Mouse (Mus musculus) liver, embryonic 14.5 days (tissue): ENCODE results near the gene Rora. TPM values are rescaled to one million over a fixed set of nuclear protein-coding genes. Genes with fewer than 3 reads are reported as not detected.
A peak's percentile ranks its signal among the peaks of the same experiment; 100 is the strongest.

ENCODE experiments used
- ATAC-seq: fragments of 200-750 bp; cut with Nextera tagmentation; 2 replicates; pipeline ENCODE4 v1.8.0; 2017; ENCODE audit warnings: moderate number of reproducible peaks, mild to moderate bottlenecking, moderate library complexity; ENCODE audit not compliant: insufficient read depth
- DNase-seq, 3 experiments: peaks; one replicate each; pipeline ENCODE4 v3.0.0-alpha.2; 2012 to 2013; ENCODE audit warnings: low read depth in 3 of 3, low spot score in 3 of 3
- H3K27ac ChIP-seq: fragments of 300-500 bp; sonication (generic); 2 replicates; pipeline ENCODE4 v1.5.1; 2014; ENCODE audit warnings: moderate library complexity, mild to moderate bottlenecking, control low read depth, inconsistent platforms
- H3K27me3 ChIP-seq: fragments of 300-500 bp; sonication (generic); 2 replicates; pipeline ENCODE4 v1.6.1; 2014; ENCODE audit warnings: mild to moderate bottlenecking, low read length, moderate library complexity; ENCODE audit not compliant: control insufficient read depth, insufficient read depth
- H3K36me3 ChIP-seq: fragments of 300-500 bp; sonication (generic); replicated peaks from 2 replicates; pipeline ENCODE4 v1.6.1; 2014; ENCODE audit warnings: low read depth; ENCODE audit not compliant: control insufficient read depth, insufficient read depth
- H3K4me1 ChIP-seq, 2 experiments: fragments of 200-500 bp in 1 of 2; fragments of 300-500 bp in 1 of 2; sonication (generic) in 1 of 2; replicated peaks; 2 replicates each; pipeline ENCODE4 v1.6.1; 2012 to 2014; ENCODE audit warnings: antibody characterized with exemption in 1 of 2, inconsistent platforms in 1 of 2, low read length in 1 of 2; ENCODE audit not compliant: control insufficient read depth in 2 of 2, insufficient read depth in 2 of 2
- H3K4me2 ChIP-seq: fragments of 300-500 bp; sonication (generic); 2 replicates; pipeline ENCODE4 v1.6.1; 2014; ENCODE audit warnings: low read depth, mild to moderate bottlenecking, control low read depth, moderate library complexity
- H3K4me3 ChIP-seq, 2 experiments: fragments of 200-500 bp in 1 of 2; fragments of 300-500 bp in 1 of 2; sonication (generic) in 1 of 2; 2 replicates each; pipeline ENCODE4 v1.5.1; 2012 to 2014; ENCODE audit warnings: low read depth in 2 of 2, low read length in 2 of 2, mild to moderate bottlenecking in 2 of 2, control low read depth in 1 of 2, inconsistent platforms in 1 of 2, moderate library complexity in 1 of 2; ENCODE audit not compliant: insufficient read depth in 1 of 2
- H3K9ac ChIP-seq: fragments of 300-500 bp; sonication (generic); replicated peaks from 2 replicates; pipeline ENCODE4 v1.6.1; 2014; ENCODE audit warnings: mild to moderate bottlenecking, control low read depth, moderate library complexity
- H3K9me3 ChIP-seq: fragments of 300-500 bp; sonication (generic); 2 replicates; pipeline ENCODE4 v1.6.1; 2016; ENCODE audit warnings: low read length, mixed read lengths; ENCODE audit not compliant: control insufficient read depth
- CTCF ChIP-seq: IDR thresholded peaks from 2 replicates; pipeline ENCODE4 v1.5.1; 2016; ENCODE audit warnings: antibody characterized with exemption, low read depth, control low read depth
- EP300 ChIP-seq: IDR thresholded peaks from 2 replicates; pipeline ENCODE4 v1.6.1; 2016; ENCODE audit warnings: antibody characterized with exemption, low read depth
- WGBS: fragments of 180-500 bp; shearing (Covaris S2); extraction: QIAGEN DNeasy Blood & Tissue Kit; methylation state at CpG from one replicate; pipeline ENCODE4 v1.1.7; 2014; ENCODE audit not compliant: insufficient replicate concordance; 5-methylcytosine and 5-hydroxymethylcytosine counted together
- polyA plus RNA-seq, 2 experiments: library from polyadenylated mRNA; depleted of rRNA in 1 of 2; stranded (reverse) in 1 of 2; unstranded in 1 of 2; fragments of >200 nt; fragmentation: Nextera tagmentation in 1 of 2; extraction: Ambion mirVana in 1 of 2; gene quantifications; 2 replicates each; pipeline versions ENCODE4 v1.2.1 to v1.2.3; 2012 to 2014

Rora gene
- polyA plus RNA-seq, 2 experiments: 0.85 to 2.9 TPM

DNA sequence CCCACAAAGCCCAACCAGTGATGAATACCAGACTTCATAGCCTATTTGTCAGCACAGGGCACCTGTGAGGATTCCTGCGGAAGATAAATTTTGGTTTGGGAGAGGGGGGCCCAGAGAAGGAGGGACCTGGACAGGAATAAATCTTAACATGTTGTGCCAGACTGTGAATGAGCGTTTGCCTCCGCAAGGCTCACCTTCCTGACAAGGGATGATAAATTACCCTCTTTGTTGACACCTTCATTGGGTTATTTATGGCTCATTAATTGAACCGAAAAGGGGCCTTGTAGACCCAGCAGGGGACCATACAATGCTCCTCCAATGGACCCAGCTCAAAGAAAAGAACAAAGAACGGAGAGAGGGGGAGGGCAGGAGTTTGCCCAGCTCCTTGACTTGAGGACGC, 294.1 kb downstream of the Rora start:
- Histone ChIP-seq H3K9ac (no peak overlapping the region), H3K4me2 (no peak overlapping the region), H3K36me3 (no peaks in the 10 kb centered on the region), H3K4me3 (no peak overlapping the region), H3K27ac (no peak overlapping the region), H3K27me3 (no peaks in the 10 kb centered on the region), H3K4me1 (no peaks in the 10 kb centered on the region), H3K9me3 (no peaks in the 10 kb centered on the region)
- WGBS: 57% methylated on average over 6 of the region's 6 CpGs
- TF ChIP-seq CTCF (no peak), EP300 (no peak)
- DNase-seq (no peak), ATAC-seq (no peak)

DNA sequence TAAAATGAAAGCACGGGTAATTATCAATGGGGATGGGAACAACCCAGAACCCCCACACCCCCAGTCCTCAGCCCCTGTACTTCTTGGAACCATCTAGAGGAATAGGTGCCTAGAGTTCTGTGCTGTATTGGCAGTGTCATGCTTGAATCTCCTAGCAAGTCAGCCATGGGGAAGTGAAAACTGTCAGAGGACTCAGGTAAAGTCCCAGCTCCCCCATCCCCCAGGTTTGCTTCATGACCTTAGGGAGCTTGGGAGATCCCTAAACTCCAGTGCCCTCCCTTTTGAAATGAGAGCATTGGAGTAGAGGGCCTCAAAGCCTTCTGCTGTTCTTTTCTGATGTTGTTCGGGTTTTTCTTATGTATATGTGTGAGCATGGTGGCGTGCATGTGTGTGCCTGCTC, 294.6 kb downstream of the Rora start:
- no peak overlapping the region for H3K27ac ChIP-seq
- no peaks in the 10 kb centered on the region for H3K4me1 ChIP-seq
- H3K4me3 ChIP-seq: no peak overlapping the region
- no peak overlapping the region for H3K9ac ChIP-seq
- no peaks in the 10 kb centered on the region for H3K9me3 ChIP-seq
- DNase-seq (no peak), ATAC-seq (no peak)
- 61% methylated on average over 3 of the region's 3 CpGs for WGBS
- H3K27me3 ChIP-seq: no peaks in the 10 kb centered on the region
- TF ChIP-seq CTCF (no peak), EP300 (no peak)
- H3K36me3 ChIP-seq: no peaks in the 10 kb centered on the region
- no peak overlapping the region for H3K4me2 ChIP-seq

DNA sequence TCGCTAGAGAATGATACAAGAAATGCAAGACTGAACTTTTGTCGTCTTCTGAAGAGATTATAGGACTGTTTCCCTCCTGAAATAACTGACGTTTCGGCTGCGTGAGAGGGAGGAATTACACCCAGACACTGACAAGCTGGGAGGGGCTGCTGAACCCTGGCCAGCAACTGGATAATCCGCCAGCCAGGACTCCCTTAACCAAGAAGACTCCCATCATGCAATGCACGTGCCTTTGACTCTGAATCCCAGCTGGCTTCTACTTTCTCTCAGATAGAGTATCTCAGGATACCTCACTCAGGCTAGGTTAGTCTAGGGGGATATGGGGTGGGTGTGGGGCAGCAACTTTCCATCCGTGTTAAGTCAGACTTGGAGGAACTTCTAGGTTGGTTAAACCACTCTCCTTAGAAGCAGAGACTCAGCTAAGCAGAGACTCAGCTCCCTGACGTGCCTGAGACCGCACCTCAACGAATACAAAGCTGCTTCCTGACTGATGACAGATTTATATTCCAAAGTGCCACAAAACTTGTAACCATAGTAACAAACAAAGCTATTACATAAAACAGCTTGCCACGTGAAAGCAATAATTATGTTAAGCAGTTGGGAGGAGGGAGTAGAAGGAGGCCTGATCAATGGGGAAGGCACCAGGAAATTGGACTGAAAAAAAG, 302.8 kb downstream of the Rora start:
- no peaks in the 10 kb centered on the region for H3K9me3 ChIP-seq
- H3K4me2 ChIP-seq: no peak overlapping the region
- no peak overlapping the region for H3K9ac ChIP-seq
- no peak for TF ChIP-seq CTCF
- TF ChIP-seq EP300: no peak
- DNase-seq (no peak), ATAC-seq (no peak)
- no peaks in the 10 kb centered on the region for H3K36me3 ChIP-seq
- H3K4me3 ChIP-seq: no peak overlapping the region
- no peak overlapping the region for H3K27ac ChIP-seq
- 25% methylated on average over 12 of the region's 12 CpGs for WGBS
- H3K4me1 ChIP-seq: peaks cover 0 to 6% of the 10 kb centered on the region in 2 experiments; a peak in 1 of 4 replicates
- no peaks in the 10 kb centered on the region for H3K27me3 ChIP-seq

DNA sequence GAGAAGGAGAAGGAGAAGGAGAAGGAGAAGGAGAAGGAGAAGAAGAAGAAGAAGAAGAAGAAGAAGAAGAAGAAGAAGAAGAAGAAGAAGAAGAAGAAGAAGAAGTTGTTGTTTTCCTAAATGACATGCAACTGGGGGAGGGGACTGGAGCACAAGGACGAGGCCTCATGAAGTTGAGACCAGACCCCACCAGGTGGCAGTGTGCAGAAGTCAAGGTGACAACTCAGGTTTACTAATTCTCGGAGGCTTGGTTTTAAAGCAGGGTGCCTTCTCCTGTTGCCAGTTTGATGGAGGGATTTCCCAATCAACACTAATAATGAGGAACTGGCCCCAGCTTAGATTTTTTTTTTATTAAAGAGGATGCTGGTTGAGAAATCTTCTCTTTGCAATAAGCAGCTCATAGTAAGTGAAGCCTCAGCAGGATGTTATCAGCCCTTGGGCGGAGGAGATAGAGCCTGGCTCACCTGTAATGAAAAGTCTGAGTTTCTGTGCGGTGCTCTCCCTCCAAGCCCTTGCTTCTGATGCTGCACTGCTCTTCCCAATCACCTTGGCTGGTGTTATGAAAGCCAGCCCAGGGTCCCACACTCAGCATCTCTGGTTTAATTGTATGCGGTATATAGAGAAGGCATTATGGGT, 303.5 kb downstream of the Rora start:
- no peak overlapping the region for H3K27ac ChIP-seq
- WGBS: 37% methylated on average over 5 of the region's 5 CpGs
- no peaks in the 10 kb centered on the region for H3K36me3 ChIP-seq
- H3K27me3 ChIP-seq: no peaks in the 10 kb centered on the region
- H3K4me1 ChIP-seq: peaks cover 0 to 6% of the 10 kb centered on the region in 2 experiments; a peak in 1 of 4 replicates
- TF ChIP-seq EP300 (no peak), CTCF (peak; percentile 59)
- no peaks in the 10 kb centered on the region for H3K9me3 ChIP-seq
- DNase-seq (no peak), ATAC-seq (no peak)
- H3K9ac ChIP-seq: no peak overlapping the region
- H3K4me3 ChIP-seq: no peak overlapping the region
- no peak overlapping the region for H3K4me2 ChIP-seq

DNA sequence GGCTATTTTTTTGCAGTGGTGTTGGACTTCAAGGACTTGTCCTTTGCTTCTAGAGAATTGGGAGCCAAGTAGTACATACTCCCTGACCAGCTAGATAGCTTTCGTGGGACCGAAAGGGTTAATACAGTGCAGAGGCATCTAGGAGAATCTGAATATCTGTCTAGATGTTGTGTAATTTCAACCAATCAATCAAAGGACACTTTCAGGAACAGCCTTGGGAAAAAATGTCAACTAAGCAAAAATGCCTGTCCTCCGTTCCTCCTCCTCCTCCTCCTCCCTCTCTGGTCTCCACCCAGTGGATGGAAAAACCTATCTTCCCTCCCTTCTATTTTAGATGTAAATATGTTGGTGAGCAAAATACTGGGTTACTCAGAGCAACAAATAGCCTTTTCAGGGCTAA, 304.2 kb downstream of the Rora start:
- no peak for ATAC-seq
- no peaks in the 10 kb centered on the region for H3K9me3 ChIP-seq
- H3K27me3 ChIP-seq: no peaks in the 10 kb centered on the region
- H3K36me3 ChIP-seq: no peaks in the 10 kb centered on the region
- 62% methylated on average over 3 of the region's 3 CpGs for WGBS
- no peak overlapping the region for H3K9ac ChIP-seq
- no peak for DNase-seq
- no peak overlapping the region for H3K27ac ChIP-seq
- peaks cover 0 to 6% of the 10 kb centered on the region in 2 experiments; a peak in 1 of 4 replicates for H3K4me1 ChIP-seq
- no peak for TF ChIP-seq CTCF
- no peak for TF ChIP-seq EP300
- H3K4me3 ChIP-seq: no peak overlapping the region
- H3K4me2 ChIP-seq: no peak overlapping the region
